8 mouse cellular contexts compared by ENCODE assay signal in genomic region chr12:113217306-113218242, GRCm38 (mm10). TPM values are rescaled to one million over a fixed set of nuclear protein-coding genes. Genes with fewer than 3 reads are reported as not detected.
DNase-seq lines count a peak whose midpoint lies in the region; ATAC-seq and TF ChIP-seq lines count a peak whose summit lies in the region.

No protein-coding gene starts in this region.

- DNase-seq in kidney, adult 11 months = peak; percentile 50
- DNase-seq in gastrocnemius, postnatal 10 days = peak; percentile 64
- peak; percentile 74 for DNase-seq in kidney, adult 9 months
- peak; percentile 60 for DNase-seq in liver, adult 2 months (ENCODE audit: extremely low read depth, low read depth, low spot score)
- DNase-seq in natural killer cell, adult 2 months (ENCODE audit: low spot score in 2 of 2) = peak; percentile 68 to 84
- peak; percentile 73 to 90 for DNase-seq in spleen, postnatal 4 days (ENCODE audit: low spot score in 2 of 2)

- no peak overlapping the region for H3K4me3 ChIP-seq in kidney, embryonic 15.5 days (replicated peaks)
- no peak overlapping the region for H3K4me3 ChIP-seq in liver, adult 2 months (ENCODE audit: insufficient read depth, low read depth, low read length)

- H3K27ac ChIP-seq in kidney, embryonic 15.5 days = no peak overlapping the region
- no peak overlapping the region for H3K27ac ChIP-seq in liver, adult 2 months (replicated peaks; ENCODE audit: insufficient read depth, low read depth, low read length)

- no peak for TF ChIP-seq POLR2A in liver, adult 2 months (IDR thresholded peaks at IDR 0.05; ENCODE audit: extremely low read depth, insufficient read depth, low read length)

- ATAC-seq in kidney, embryonic 15.5 days (replicated peaks; ENCODE audit: low FRiP score) = no peak; the same call in 1 of the 2 replicates
- peak; percentile 53 for ATAC-seq in common myeloid progenitor, adult 5-6 weeks (replicated peaks; ENCODE audit: low read depth, poor library complexity, severe bottlenecking)

- WGBS in kidney, embryonic 15.5 days = 27% methylated on average over 11 of the region's 11 CpGs
- 27% methylated on average over 11 of the region's 11 CpGs for WGBS in liver, adult 2 months

- no peaks in the 10 kb centered on the region for H3K36me3 ChIP-seq in kidney, embryonic 15.5 days
- no peaks in the 10 kb centered on the region for H3K36me3 ChIP-seq in liver, adult 2 months (ENCODE audit: control insufficient read depth, insufficient read depth, low read length)

- no peaks in the 10 kb centered on the region for H3K27me3 ChIP-seq in kidney, embryonic 15.5 days
- no peaks in the 10 kb centered on the region for H3K27me3 ChIP-seq in liver, adult 2 months (ENCODE audit: control insufficient read depth, insufficient read depth, low read length)

- H3K4me1 ChIP-seq in kidney, embryonic 15.5 days = peaks cover 3% of the 10 kb centered on the region; the same call in 1 of the 2 replicates
- H3K4me1 ChIP-seq in liver, adult 2 months (ENCODE audit: control insufficient read depth, insufficient read depth, low read length) = no peaks in the 10 kb centered on the region

- no peak overlapping the region for H3K4me2 ChIP-seq in kidney, embryonic 15.5 days

- H3K9me3 ChIP-seq in kidney, embryonic 15.5 days (replicated peaks) = no peaks in the 10 kb centered on the region

- H3K79me2 ChIP-seq in liver, adult 2 months (ENCODE audit: control insufficient read depth, insufficient read depth, low read length) = no peaks in the 10 kb centered on the region

- no peak overlapping the region for H3K9ac ChIP-seq in kidney, embryonic 15.5 days
- no peak overlapping the region for H3K9ac ChIP-seq in liver, adult 2 months (ENCODE audit: low read depth, low read length)

- TF ChIP-seq CTCF in liver, adult 2 months (IDR thresholded peaks at IDR 0.05; ENCODE audit: low read depth, low read length) = peak; percentile 99

RNA-seq across cellular contexts. Expression of gene Tmem121, which starts 31.8 kb away (rescaled TPM):
- 9.5 and 10.5 TPM in 2 replicates for polyA plus RNA-seq in kidney, embryonic 15.5 days (2015; fragmentation: Nextera tagmentation; extraction: Ambion mirVana)
- 1.2 TPM in 1 of 2 replicates, not detected in the other for total RNA-seq in common myeloid progenitor, adult 5-6 weeks (2017)
- total RNA-seq in gastrocnemius, postnatal 10 days (2021) = 1 to 10 TPM in 1 of 2 experiments, under 1 TPM in 1; 0.85 to 1.5 TPM
- not detected in 2 replicates for total RNA-seq in liver, adult 2 months (2014; rRNA removed)
- not detected in 2 replicates for polyA plus RNA-seq in liver, adult 2 months (2012; rRNA removed)
